ENCODE assay signal across 18 mouse cellular contexts in genomic region chr1:89689544-89690212, GRCm38 (mm10).
DNase-seq lines count a peak whose midpoint lies in the region; ATAC-seq lines count a peak whose summit lies in the region.
"Had no signal": no experiment of that assay in that cellular context is flagged by ENCODE, and none has a peak within 500 bp of the region (broad histone marks: within the 10 kb centered on the region; RNA-seq: fewer than 3 reads in every experiment).

No protein-coding gene starts in this region.

- peak overlapping the region; percentile 59; the same call in 1 of the 2 replicates for H3K27ac ChIP-seq in heart, embryonic 10.5 days
- H3K27ac ChIP-seq in midbrain, embryonic 12.5 days (replicated peaks): peak overlapping the region; percentile 52; the same call in 1 of the 2 replicates
- H3K27ac ChIP-seq in midbrain, embryonic 11.5 days (ENCODE audit: low read depth, low read length): no peak overlapping the region
- no peak overlapping the region for H3K27ac ChIP-seq in forebrain, embryonic 16.5 days (ENCODE audit: low read length)
- no peak overlapping the region for H3K27ac ChIP-seq in midbrain, embryonic 15.5 days
- H3K27ac ChIP-seq: embryonic facial prominence, embryonic 15.5 days; heart, embryonic 13.5 days; limb, embryonic 10.5 days; liver, embryonic 14.5 days; macrophage had no signal

- peaks cover 15% of the 10 kb centered on the region for H3K36me3 ChIP-seq in heart, embryonic 10.5 days
- peaks cover 18% of the 10 kb centered on the region for H3K36me3 ChIP-seq in midbrain, embryonic 12.5 days
- peaks cover 4% of the 10 kb centered on the region; the same call in 1 of the 2 replicates for H3K36me3 ChIP-seq in midbrain, embryonic 11.5 days (ENCODE audit: control insufficient read depth, insufficient read depth, low read length)
- peaks cover 4% of the 10 kb centered on the region for H3K36me3 ChIP-seq in forebrain, embryonic 16.5 days (ENCODE audit: control insufficient read depth, insufficient read depth)
- H3K36me3 ChIP-seq in midbrain, embryonic 15.5 days (replicated peaks): peaks cover 3% of the 10 kb centered on the region; the same call in 1 of the 2 replicates

- DNase-seq in heart, embryonic 10.5 days (ENCODE audit: low spot score): no peak
- DNase-seq in heart, adult 9 months (ENCODE audit: low spot score in 2 of 2): no peak
- no peak for DNase-seq in midbrain, embryonic 11.5 days (ENCODE audit: low spot score, missing footprints)
- DNase-seq in embryo, embryonic 10.5 days (ENCODE audit: low spot score): no peak
- DNase-seq in left cerebral cortex, adult 11 months (ENCODE audit: low spot score): no peak
- DNase-seq: cerebellum, adult 8-10 months; gastrocnemius, postnatal 36 days; kidney, adult 18-20 months; thymus, adult 18-20 months had no signal

- no peak overlapping the region for H3K9ac ChIP-seq in midbrain, embryonic 12.5 days (replicated peaks)
- no peak overlapping the region for H3K9ac ChIP-seq in midbrain, embryonic 11.5 days (ENCODE audit: low read length)
- H3K9ac ChIP-seq in forebrain, embryonic 16.5 days (replicated peaks; ENCODE audit: low read depth, low read length): no peak overlapping the region
- no peak overlapping the region for H3K9ac ChIP-seq in midbrain, embryonic 15.5 days
- H3K9ac ChIP-seq: embryonic facial prominence, embryonic 15.5 days; heart, embryonic 13.5 days; liver, embryonic 14.5 days had no signal

- no peak for ATAC-seq in midbrain, embryonic 12.5 days (ENCODE audit: low FRiP score, low read depth)
- ATAC-seq in midbrain, embryonic 11.5 days (ENCODE audit: low FRiP score): no peak
- peak; percentile 78 for ATAC-seq in forebrain, embryonic 16.5 days
- peak; percentile 62; the same call in 1 of the 2 replicates for ATAC-seq in midbrain, embryonic 15.5 days (replicated peaks)

- WGBS in heart, embryonic 10.5 days: 81% methylated on average over 22 of the region's 22 CpGs
- 78% methylated on average over 22 of the region's 22 CpGs for WGBS in midbrain, embryonic 12.5 days
- WGBS in midbrain, embryonic 11.5 days: 84% methylated on average over 22 of the region's 22 CpGs
- WGBS in forebrain, embryonic 16.5 days: 30% methylated on average over 22 of the region's 22 CpGs
- WGBS in midbrain, embryonic 15.5 days: 68% methylated on average over 22 of the region's 22 CpGs

- peaks cover 63% of the 10 kb centered on the region for H3K4me1 ChIP-seq in heart, embryonic 10.5 days
- peaks cover 30% of the 10 kb centered on the region for H3K4me1 ChIP-seq in midbrain, embryonic 12.5 days
- H3K4me1 ChIP-seq in midbrain, embryonic 11.5 days (ENCODE audit: control insufficient read depth, insufficient read depth, low read length): peaks cover 13% of the 10 kb centered on the region
- peaks cover 23% of the 10 kb centered on the region for H3K4me1 ChIP-seq in forebrain, embryonic 16.5 days (replicated peaks; ENCODE audit: control insufficient read depth, insufficient read depth, low read length)
- peaks cover 22% of the 10 kb centered on the region for H3K4me1 ChIP-seq in midbrain, embryonic 15.5 days

- no peaks in the 10 kb centered on the region for H3K9me3 ChIP-seq in heart, embryonic 10.5 days
- no peaks in the 10 kb centered on the region for H3K9me3 ChIP-seq in midbrain, embryonic 12.5 days
- H3K9me3 ChIP-seq in midbrain, embryonic 11.5 days (ENCODE audit: control insufficient read depth, low read length): peaks cover 2% of the 10 kb centered on the region; the same call in 1 of the 2 replicates
- no peaks in the 10 kb centered on the region for H3K9me3 ChIP-seq in forebrain, embryonic 16.5 days (ENCODE audit: control insufficient read depth, low read length)
- H3K9me3 ChIP-seq in midbrain, embryonic 15.5 days: no peaks in the 10 kb centered on the region
- H3K9me3 ChIP-seq: embryonic facial prominence, embryonic 15.5 days; heart, embryonic 13.5 days; limb, embryonic 10.5 days had no signal

- no peak overlapping the region for H3K4me2 ChIP-seq in midbrain, embryonic 12.5 days (replicated peaks)
- H3K4me2 ChIP-seq in midbrain, embryonic 11.5 days: no peak overlapping the region
- H3K4me2 ChIP-seq in forebrain, embryonic 16.5 days (ENCODE audit: low read length): peak overlapping the region; percentile 12; the same call in 1 of the 2 replicates
- no peak overlapping the region for H3K4me2 ChIP-seq in midbrain, embryonic 15.5 days
- H3K4me2 ChIP-seq: embryonic facial prominence, embryonic 15.5 days; heart, embryonic 13.5 days had no signal

- H3K27me3 ChIP-seq in heart, embryonic 10.5 days (ENCODE audit: insufficient read depth, poor library complexity, severe bottlenecking): no peaks in the 10 kb centered on the region
- no peaks in the 10 kb centered on the region for H3K27me3 ChIP-seq in midbrain, embryonic 12.5 days
- H3K27me3 ChIP-seq in midbrain, embryonic 11.5 days (ENCODE audit: control insufficient read depth, insufficient read depth, low read length): no peaks in the 10 kb centered on the region
- H3K27me3 ChIP-seq in forebrain, embryonic 16.5 days (replicated peaks; ENCODE audit: control insufficient read depth, insufficient read depth, low read length): peaks cover 64% of the 10 kb centered on the region
- no peaks in the 10 kb centered on the region for H3K27me3 ChIP-seq in midbrain, embryonic 15.5 days (replicated peaks)
- H3K27me3 ChIP-seq: embryonic facial prominence, embryonic 15.5 days; heart, embryonic 13.5 days had no signal

- no peak overlapping the region for H3K4me3 ChIP-seq in heart, embryonic 10.5 days
- H3K4me3 ChIP-seq in midbrain, embryonic 12.5 days: no peak overlapping the region
- H3K4me3 ChIP-seq in midbrain, embryonic 11.5 days (ENCODE audit: low read depth, low read length): no peak overlapping the region
- H3K4me3 ChIP-seq in forebrain, embryonic 16.5 days (replicated peaks; ENCODE audit: low read length): no peak overlapping the region
- no peak overlapping the region for H3K4me3 ChIP-seq in midbrain, embryonic 15.5 days
- H3K4me3 ChIP-seq: embryonic facial prominence, embryonic 15.5 days; heart, embryonic 13.5 days; limb, embryonic 10.5 days; myocyte had no signal

Comparison
In these comparisons a context has a peak if more than half of its experiments do, and no peak if none do; other contexts are left out.
1. H3K27ac ChIP-seq: peak in heart, embryonic 10.5 days (single experiment) and midbrain, embryonic 12.5 days (single experiment); none in midbrain, embryonic 11.5 days (single experiment), forebrain, embryonic 16.5 days (single experiment) and midbrain, embryonic 15.5 days (single experiment).
2. ATAC-seq: peak in forebrain, embryonic 16.5 days (single experiment) and midbrain, embryonic 15.5 days (single experiment); none in midbrain, embryonic 12.5 days (single experiment) and midbrain, embryonic 11.5 days (single experiment).